Mouse (Mus musculus): ENCODE results near the gene Tmem39a. TPM values are rescaled to one million over a fixed set of nuclear protein-coding genes. Genes with fewer than 3 reads are reported as not detected.

Gene Tmem39a
- polyA plus RNA-seq, 1 experiment, result 165 TPM

GRCm38 (mm10) chr16:38555988-38556387 is 2.5 kb upstream of the Tmem39a start:
- no peaks in the 10 kb centered on the region for H3K27me3 ChIP-seq (ENCODE audit: control insufficient read depth, insufficient read depth, low read length, poor library complexity, severe bottlenecking)
- no peaks in the 10 kb centered on the region for H3K9me3 ChIP-seq (replicated peaks; ENCODE audit: control insufficient read depth, insufficient read depth, low read length, poor library complexity, severe bottlenecking)
- H3K4me1 ChIP-seq (ENCODE audit: control insufficient read depth, insufficient read depth, low read length), result peaks cover 11% of the 10 kb centered on the region
- TF ChIP-seq POLR2A (IDR thresholded peaks at IDR 0.05; ENCODE audit: insufficient read depth, low read length), result no peak
- TF ChIP-seq CTCF (IDR thresholded peaks at IDR 0.05; ENCODE audit: low read depth, low read length), result no peak
- TF ChIP-seq EP300 (IDR thresholded peaks at IDR 0.05; ENCODE audit: insufficient read depth, low read depth, low read length), result no peak
- H3K27ac ChIP-seq (ENCODE audit: insufficient read depth, low read length), result peak overlapping the region; percentile 81
- peak overlapping the region; percentile 52 for H3K4me3 ChIP-seq (ENCODE audit: low read depth, low read length)
- H3K9ac ChIP-seq (ENCODE audit: low read depth, poor library complexity, severe bottlenecking), result peak overlapping the region; percentile 13
- H3K36me3 ChIP-seq (ENCODE audit: control insufficient read depth, insufficient read depth, low read length, poor library complexity, severe bottlenecking), result no peaks in the 10 kb centered on the region

- H3K27me3 ChIP-seq (ENCODE audit: control insufficient read depth, insufficient read depth, low read length, poor library complexity, severe bottlenecking), result no peaks in the 10 kb centered on the region
- no peaks in the 10 kb centered on the region for H3K9me3 ChIP-seq (replicated peaks; ENCODE audit: control insufficient read depth, insufficient read depth, low read length, poor library complexity, severe bottlenecking)
- peaks cover 22% of the 10 kb centered on the region for H3K36me3 ChIP-seq (ENCODE audit: control insufficient read depth, insufficient read depth, low read length, poor library complexity, severe bottlenecking)
- peak overlapping the region; percentile 78 for H3K27ac ChIP-seq (ENCODE audit: insufficient read depth, low read length)
- peak overlapping the region; percentile 82 for H3K4me3 ChIP-seq (ENCODE audit: low read depth, low read length)
- no peak for TF ChIP-seq CTCF (IDR thresholded peaks at IDR 0.05; ENCODE audit: low read depth, low read length)
- TF ChIP-seq EP300 (IDR thresholded peaks at IDR 0.05; ENCODE audit: insufficient read depth, low read depth, low read length), result 0 out of 2 replicates have a peak, but pooled peaks have one; percentile 37
- H3K9ac ChIP-seq (ENCODE audit: low read depth, poor library complexity, severe bottlenecking), result peak overlapping the region; percentile 77
- peaks cover 4% of the 10 kb centered on the region for H3K4me1 ChIP-seq (ENCODE audit: control insufficient read depth, insufficient read depth, low read length)
Observed at GRCm38 (mm10) chr16:38562131-38562967, 3.9 kb downstream of the Tmem39a start.

GRCm38 (mm10) chr16:38562968-38563327 is 4.5 kb downstream of the Tmem39a start:
- Histone ChIP-seq H3K9me3 (replicated peaks; ENCODE audit: control insufficient read depth, insufficient read depth, low read length, poor library complexity, severe bottlenecking) (no peaks in the 10 kb centered on the region), H3K4me3 (ENCODE audit: low read depth, low read length) (peak overlapping the region; percentile 82), H3K27ac (ENCODE audit: insufficient read depth, low read length) (0 out of 2 replicates have a peak overlapping the region, but pooled peaks have one; percentile 1), H3K36me3 (ENCODE audit: control insufficient read depth, insufficient read depth, low read length, poor library complexity, severe bottlenecking) (peaks cover 27% of the 10 kb centered on the region), H3K9ac (ENCODE audit: low read depth, poor library complexity, severe bottlenecking) (peak overlapping the region; percentile 77), H3K27me3 (ENCODE audit: control insufficient read depth, insufficient read depth, low read length, poor library complexity, severe bottlenecking) (no peaks in the 10 kb centered on the region), H3K4me1 (ENCODE audit: control insufficient read depth, insufficient read depth, low read length) (peaks cover 2% of the 10 kb centered on the region)
- no peak for TF ChIP-seq POLR2A (IDR thresholded peaks at IDR 0.05; ENCODE audit: insufficient read depth, low read length)
- TF ChIP-seq CTCF (IDR thresholded peaks at IDR 0.05; ENCODE audit: low read depth, low read length), result no peak

GRCm38 (mm10) chr16:38563516-38563915 is 5.0 kb downstream of the Tmem39a start:
- no peak overlapping the region for H3K27ac ChIP-seq (ENCODE audit: insufficient read depth, low read length)

GRCm38 (mm10) chr16:38568192-38568591 is 9.7 kb downstream of the Tmem39a start:
- TF ChIP-seq EP300 (IDR thresholded peaks at IDR 0.05; ENCODE audit: insufficient read depth, low read depth, low read length) (no peak), CTCF (IDR thresholded peaks at IDR 0.05; ENCODE audit: low read depth, low read length) (no peak), POLR2A (IDR thresholded peaks at IDR 0.05; ENCODE audit: insufficient read depth, low read length) (no peak)
- no peaks in the 10 kb centered on the region for H3K27me3 ChIP-seq (ENCODE audit: control insufficient read depth, insufficient read depth, low read length, poor library complexity, severe bottlenecking)
- peaks cover 70% of the 10 kb centered on the region for H3K36me3 ChIP-seq (ENCODE audit: control insufficient read depth, insufficient read depth, low read length, poor library complexity, severe bottlenecking)
- H3K9ac ChIP-seq (ENCODE audit: low read depth, poor library complexity, severe bottlenecking), result no peak overlapping the region
- no peaks in the 10 kb centered on the region for H3K9me3 ChIP-seq (replicated peaks; ENCODE audit: control insufficient read depth, insufficient read depth, low read length, poor library complexity, severe bottlenecking)
- no peak overlapping the region for H3K4me3 ChIP-seq (ENCODE audit: low read depth, low read length)
- no peak overlapping the region for H3K27ac ChIP-seq (ENCODE audit: insufficient read depth, low read length)
- H3K4me1 ChIP-seq (ENCODE audit: control insufficient read depth, insufficient read depth, low read length), result peaks cover 2% of the 10 kb centered on the region

More at GRCm38 (mm10) chr16:38563516-38563915, 5.0 kb downstream of the Tmem39a start:
- TF ChIP-seq EP300 (IDR thresholded peaks at IDR 0.05; ENCODE audit: insufficient read depth, low read depth, low read length) (no peak), CTCF (IDR thresholded peaks at IDR 0.05; ENCODE audit: low read depth, low read length) (no peak), POLR2A (IDR thresholded peaks at IDR 0.05; ENCODE audit: insufficient read depth, low read length) (no peak)
- Histone ChIP-seq H3K4me3 (ENCODE audit: low read depth, low read length) (peak overlapping the region; percentile 82; the same call in 1 of the 2 replicates), H3K9ac (ENCODE audit: low read depth, poor library complexity, severe bottlenecking) (peak overlapping the region; percentile 77), H3K4me1 (ENCODE audit: control insufficient read depth, insufficient read depth, low read length) (peaks cover 2% of the 10 kb centered on the region), H3K36me3 (ENCODE audit: control insufficient read depth, insufficient read depth, low read length, poor library complexity, severe bottlenecking) (peaks cover 32% of the 10 kb centered on the region), H3K9me3 (replicated peaks; ENCODE audit: control insufficient read depth, insufficient read depth, low read length, poor library complexity, severe bottlenecking) (no peaks in the 10 kb centered on the region), H3K27me3 (ENCODE audit: control insufficient read depth, insufficient read depth, low read length, poor library complexity, severe bottlenecking) (no peaks in the 10 kb centered on the region)

- Histone ChIP-seq H3K27me3 (ENCODE audit: control insufficient read depth, insufficient read depth, low read length, poor library complexity, severe bottlenecking) (no peaks in the 10 kb centered on the region), H3K36me3 (ENCODE audit: control insufficient read depth, insufficient read depth, low read length, poor library complexity, severe bottlenecking) (peaks cover 71% of the 10 kb centered on the region), H3K4me3 (ENCODE audit: low read depth, low read length) (no peak overlapping the region), H3K4me1 (ENCODE audit: control insufficient read depth, insufficient read depth, low read length) (no peaks in the 10 kb centered on the region), H3K9me3 (replicated peaks; ENCODE audit: control insufficient read depth, insufficient read depth, low read length, poor library complexity, severe bottlenecking) (no peaks in the 10 kb centered on the region), H3K9ac (ENCODE audit: low read depth, poor library complexity, severe bottlenecking) (no peak overlapping the region), H3K27ac (ENCODE audit: insufficient read depth, low read length) (no peak overlapping the region)
- no peak for TF ChIP-seq CTCF (IDR thresholded peaks at IDR 0.05; ENCODE audit: low read depth, low read length)
- no peak for TF ChIP-seq POLR2A (IDR thresholded peaks at IDR 0.05; ENCODE audit: insufficient read depth, low read length)
- TF ChIP-seq EP300 (IDR thresholded peaks at IDR 0.05; ENCODE audit: insufficient read depth, low read depth, low read length), result no peak
Observed at GRCm38 (mm10) chr16:38571481-38571880, 13.0 kb downstream of the Tmem39a start.
